ENCODE assay signal across 7 mouse cellular contexts in the genomic region with DNA sequence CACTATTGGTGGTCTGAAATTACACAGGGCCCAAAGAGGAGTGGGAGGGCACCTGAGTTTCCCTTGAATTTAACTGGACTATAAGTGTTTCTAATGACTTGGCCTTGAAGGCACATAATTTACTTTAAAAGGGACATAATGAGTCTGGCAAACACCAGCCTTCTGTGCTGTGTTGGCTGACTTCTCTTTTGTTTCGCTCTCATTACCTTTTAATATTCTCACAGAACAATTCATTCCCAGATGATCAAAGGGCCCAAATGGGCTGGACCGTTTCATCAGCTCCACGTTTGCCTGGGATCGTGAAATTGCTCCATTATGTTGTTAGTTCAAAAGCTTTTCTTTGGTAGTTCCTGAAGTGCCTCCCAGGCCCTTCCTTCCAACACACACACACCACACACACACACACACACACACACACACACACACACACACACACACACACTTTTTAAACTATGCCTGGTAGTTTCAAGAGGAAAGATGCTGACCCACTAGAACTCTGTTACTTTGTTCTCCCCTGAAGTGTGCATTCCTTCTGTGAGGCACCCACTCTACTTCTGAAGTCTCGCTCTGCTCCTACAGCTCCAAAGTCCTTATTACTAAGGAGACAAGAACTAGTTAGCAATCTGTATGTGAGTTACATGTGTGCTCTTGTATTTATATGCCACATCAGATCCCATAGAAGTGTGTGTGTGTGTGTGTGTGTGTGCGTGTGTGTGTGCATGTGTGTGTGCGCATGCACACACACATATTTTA. TPM values are rescaled to one million over a fixed set of nuclear protein-coding genes. Genes with fewer than 3 reads are reported as not detected.
A peak's percentile ranks its signal among the peaks of the same experiment; 100 is the strongest.
DNase-seq lines count a peak whose midpoint lies in the region; ATAC-seq and TF ChIP-seq lines count a peak whose summit lies in the region.

No protein-coding gene starts in this region.

- no peak for DNase-seq in liver, postnatal 0 days
- no peak for DNase-seq in forebrain, embryonic 11.5 days (ENCODE audit: low spot score)
- no peak for DNase-seq in adipocyte (ENCODE audit: low spot score)
- no peak for DNase-seq in layer of hippocampus, adult 11-12 months (ENCODE audit: low spot score)

- H3K4me3 ChIP-seq in liver, embryonic 12.5 days, result peak overlapping the region; percentile 43; the same call in 1 of the 2 replicates
- H3K4me3 ChIP-seq in liver, postnatal 0 days (ENCODE audit: low read depth, low read length), result no peak overlapping the region
- peak overlapping the region; percentile 52 for H3K4me3 ChIP-seq in forebrain, embryonic 11.5 days (ENCODE audit: low read depth, low read length)
- H3K4me3 ChIP-seq in intestine, embryonic 16.5 days (ENCODE audit: low read length), result peak overlapping the region; percentile 60
- H3K4me3 ChIP-seq in stomach, embryonic 14.5 days (ENCODE audit: low read depth, low read length), result peak overlapping the region; percentile 62

- no peaks in the 10 kb centered on the region for H3K36me3 ChIP-seq in liver, embryonic 12.5 days
- no peaks in the 10 kb centered on the region for H3K36me3 ChIP-seq in liver, postnatal 0 days (replicated peaks; ENCODE audit: insufficient read depth, low read length)
- no peaks in the 10 kb centered on the region; the same call in 1 of the 2 replicates for H3K36me3 ChIP-seq in forebrain, embryonic 11.5 days (ENCODE audit: control insufficient read depth, insufficient read depth, low read length)
- no peaks in the 10 kb centered on the region for H3K36me3 ChIP-seq in intestine, embryonic 16.5 days (ENCODE audit: control insufficient read depth, insufficient read depth, low read length)
- peaks cover 7% of the 10 kb centered on the region; the same call in 1 of the 2 replicates for H3K36me3 ChIP-seq in stomach, embryonic 14.5 days (ENCODE audit: control insufficient read depth, insufficient read depth, low read length)

- no peak overlapping the region for H3K4me2 ChIP-seq in liver, embryonic 12.5 days
- H3K4me2 ChIP-seq in liver, postnatal 0 days (ENCODE audit: low read depth, low read length), result no peak overlapping the region
- peak overlapping the region; percentile 78 for H3K4me2 ChIP-seq in forebrain, embryonic 11.5 days (ENCODE audit: low read depth, low read length, severe bottlenecking)
- peak overlapping the region; percentile 75 for H3K4me2 ChIP-seq in intestine, embryonic 16.5 days (ENCODE audit: low read depth, low read length)
- H3K4me2 ChIP-seq in stomach, embryonic 14.5 days (replicated peaks; ENCODE audit: low read depth, low read length), result peak overlapping the region; percentile 46

- no peak overlapping the region for H3K9ac ChIP-seq in liver, embryonic 12.5 days
- no peak overlapping the region for H3K9ac ChIP-seq in liver, postnatal 0 days (replicated peaks)
- H3K9ac ChIP-seq in forebrain, embryonic 11.5 days (ENCODE audit: low read length), result peak overlapping the region; percentile 80
- peak overlapping the region; percentile 2; the same call in 1 of the 2 replicates for H3K9ac ChIP-seq in intestine, embryonic 16.5 days (ENCODE audit: low read depth, low read length)
- H3K9ac ChIP-seq in stomach, embryonic 14.5 days (replicated peaks; ENCODE audit: low read depth, low read length), result peak overlapping the region; percentile 49; the same call in 1 of the 2 replicates

- TF ChIP-seq EP300 in liver, postnatal 0 days (IDR thresholded peaks at IDR 0.05; ENCODE audit: low read depth), result no peak

- no peaks in the 10 kb centered on the region for H3K9me3 ChIP-seq in liver, embryonic 12.5 days (replicated peaks)
- no peaks in the 10 kb centered on the region for H3K9me3 ChIP-seq in liver, postnatal 0 days (ENCODE audit: low read length)
- no peaks in the 10 kb centered on the region for H3K9me3 ChIP-seq in forebrain, embryonic 11.5 days (ENCODE audit: control insufficient read depth, low read length)
- H3K9me3 ChIP-seq in intestine, embryonic 16.5 days (ENCODE audit: control insufficient read depth, low read length), result no peaks in the 10 kb centered on the region
- no peaks in the 10 kb centered on the region for H3K9me3 ChIP-seq in stomach, embryonic 14.5 days (ENCODE audit: control insufficient read depth, low read depth, low read length)

- H3K27ac ChIP-seq in liver, embryonic 12.5 days, result no peak overlapping the region
- H3K27ac ChIP-seq in liver, postnatal 0 days (ENCODE audit: low read depth), result no peak overlapping the region
- no peak overlapping the region for H3K27ac ChIP-seq in forebrain, embryonic 11.5 days (ENCODE audit: low read depth, low read length)
- no peak overlapping the region for H3K27ac ChIP-seq in intestine, embryonic 16.5 days (ENCODE audit: low read length)
- H3K27ac ChIP-seq in stomach, embryonic 14.5 days (ENCODE audit: low read length), result peak overlapping the region; percentile 94; the same call in 1 of the 2 replicates

- H3K4me1 ChIP-seq in liver, embryonic 12.5 days, result no peaks in the 10 kb centered on the region
- H3K4me1 ChIP-seq in liver, postnatal 0 days (ENCODE audit: insufficient read depth), result no peaks in the 10 kb centered on the region
- H3K4me1 ChIP-seq in forebrain, embryonic 11.5 days (replicated peaks; ENCODE audit: control insufficient read depth, insufficient read depth, low read length), result peaks cover 5% of the 10 kb centered on the region; the same call in 1 of the 2 replicates
- H3K4me1 ChIP-seq in intestine, embryonic 16.5 days (ENCODE audit: control insufficient read depth, insufficient read depth, low read length), result peaks cover 12% of the 10 kb centered on the region
- 0 out of 2 replicates have a peak, but pooled peaks cover 7% of the 10 kb centered on the region for H3K4me1 ChIP-seq in stomach, embryonic 14.5 days (ENCODE audit: control insufficient read depth, insufficient read depth, low read length)

- no peak for ATAC-seq in liver, embryonic 12.5 days
- no peak for ATAC-seq in liver, postnatal 0 days
- ATAC-seq in forebrain, embryonic 11.5 days (replicated peaks; ENCODE audit: low FRiP score), result peak; percentile 26; the same call in 1 of the 2 replicates
- ATAC-seq in intestine, embryonic 16.5 days, result no peak
- ATAC-seq in stomach, embryonic 14.5 days (ENCODE audit: insufficient number of reproducible peaks, insufficient read depth, low FRiP score, low read depth), result no peak

- TF ChIP-seq CTCF in liver, postnatal 0 days (IDR thresholded peaks at IDR 0.05; ENCODE audit: low read depth), result no peak

- WGBS in liver, embryonic 12.5 days (ENCODE audit: insufficient replicate concordance), result 62% methylated on average over 7 of the region's 7 CpGs
- 67% methylated on average over 7 of the region's 7 CpGs for WGBS in liver, postnatal 0 days (ENCODE audit: insufficient replicate concordance)
- WGBS in forebrain, embryonic 11.5 days, result 19% methylated on average over 7 of the region's 7 CpGs
- 43% methylated on average over 7 of the region's 7 CpGs for WGBS in intestine, embryonic 16.5 days
- WGBS in stomach, embryonic 14.5 days, result 37% methylated on average over 7 of the region's 7 CpGs

- peaks cover 11% of the 10 kb centered on the region; the same call in 1 of the 2 replicates for H3K27me3 ChIP-seq in liver, embryonic 12.5 days (replicated peaks)
- 0 out of 2 replicates have a peak, but pooled peaks cover 7% of the 10 kb centered on the region for H3K27me3 ChIP-seq in liver, postnatal 0 days (ENCODE audit: insufficient read depth, low read length)
- H3K27me3 ChIP-seq in forebrain, embryonic 11.5 days (ENCODE audit: control insufficient read depth, insufficient read depth, low read length), result peaks cover 3% of the 10 kb centered on the region; the same call in 1 of the 2 replicates
- no peaks in the 10 kb centered on the region for H3K27me3 ChIP-seq in intestine, embryonic 16.5 days (replicated peaks; ENCODE audit: control insufficient read depth, insufficient read depth, low read length)
- H3K27me3 ChIP-seq in stomach, embryonic 14.5 days (ENCODE audit: control insufficient read depth, insufficient read depth, low read length), result no peaks in the 10 kb centered on the region

RNA-seq across cellular contexts. Expression of gene Ptn, which starts 1.5 kb away (rescaled TPM):
- polyA plus RNA-seq in liver, embryonic 12.5 days (2016; fragmentation: Nextera tagmentation; extraction: Ambion mirVana), result 59.8 and 89.1 TPM in 2 replicates
- 3.6 and 4.2 TPM in 2 replicates for polyA plus RNA-seq in liver, postnatal 0 days (2015; fragmentation: Nextera tagmentation; extraction: Ambion mirVana)
- 188 and 192 TPM in 2 replicates for polyA plus RNA-seq in forebrain, embryonic 11.5 days (2014; fragmentation: Nextera tagmentation; extraction: Ambion mirVana)
- polyA plus RNA-seq in intestine, embryonic 16.5 days (2015; fragmentation: Nextera tagmentation; extraction: Ambion mirVana), result 198 and 222 TPM in 2 replicates
- polyA plus RNA-seq in stomach, embryonic 14.5 days (2014; fragmentation: Nextera tagmentation; extraction: Ambion mirVana), result 432 and 471 TPM in 2 replicates

Comparison
In these comparisons a context has a peak if more than half of its experiments do, and no peak if none do; other contexts are left out.
1. RNA of gene Ptn, which starts 1.5 kb away (polyA plus RNA-seq): 432 to 471 TPM in stomach, embryonic 14.5 days, 198 to 222 TPM in intestine, embryonic 16.5 days, 188 to 192 TPM in forebrain, embryonic 11.5 days and 59.8 to 89.1 TPM in liver, embryonic 12.5 days; 3.6 to 4.2 TPM in liver, postnatal 0 days; every median in the first group is over 10 times any median in the second.
2. H3K4me2 ChIP-seq: peak in forebrain, embryonic 11.5 days (single experiment), intestine, embryonic 16.5 days (single experiment) and stomach, embryonic 14.5 days (single experiment); none in liver, embryonic 12.5 days (single experiment) and liver, postnatal 0 days (single experiment).
3. H3K9ac ChIP-seq: peak in forebrain, embryonic 11.5 days (single experiment), intestine, embryonic 16.5 days (single experiment) and stomach, embryonic 14.5 days (single experiment); none in liver, embryonic 12.5 days (single experiment) and liver, postnatal 0 days (single experiment).